Mouse (Mus musculus): Measurements from ENCODE around the gene Pla2r1.

The Pla2r1 gene

DNA sequence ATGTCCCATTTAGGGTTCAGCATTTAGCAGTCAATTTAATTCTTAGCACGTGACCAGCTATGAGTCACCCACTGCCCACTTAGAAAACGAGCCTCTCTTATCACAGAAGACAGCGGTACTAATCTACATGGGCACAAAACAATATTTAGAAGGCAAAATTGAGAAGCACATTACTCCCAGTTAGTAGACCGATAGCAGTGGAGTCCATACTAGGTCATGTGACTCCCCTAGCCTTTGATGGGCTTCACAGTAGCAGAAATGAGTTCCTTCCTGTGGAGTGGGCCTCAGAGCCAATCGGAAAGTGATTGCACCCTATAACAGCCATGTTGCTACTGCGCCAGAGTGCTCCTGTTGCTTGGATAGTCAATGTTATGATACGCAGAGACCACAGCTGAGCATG is 148.3 kb downstream of the Pla2r1 start:
- no peak for DNase-seq (ENCODE audit: low spot score)

DNA sequence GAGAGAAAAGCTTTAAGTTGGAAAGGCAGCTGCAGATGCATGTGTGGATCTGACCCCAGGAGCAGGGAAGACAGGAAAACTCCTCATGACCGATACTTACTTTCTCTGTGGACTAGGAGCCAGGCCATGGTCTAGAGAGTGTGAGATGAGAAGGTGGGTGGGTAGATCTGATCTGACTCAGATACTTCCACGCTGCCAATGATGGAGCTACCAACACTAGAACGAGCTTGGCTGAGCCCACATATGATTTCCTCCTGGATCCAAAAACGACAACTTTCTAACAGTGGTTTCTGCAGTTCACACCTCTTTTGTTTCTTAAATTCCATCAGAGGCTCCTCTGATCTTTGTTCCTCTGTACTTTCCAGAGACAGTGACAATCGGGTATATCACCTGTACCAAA is 151.4 kb downstream of the Pla2r1 start:
- DNase-seq (ENCODE audit: low spot score), result no peak

DNA sequence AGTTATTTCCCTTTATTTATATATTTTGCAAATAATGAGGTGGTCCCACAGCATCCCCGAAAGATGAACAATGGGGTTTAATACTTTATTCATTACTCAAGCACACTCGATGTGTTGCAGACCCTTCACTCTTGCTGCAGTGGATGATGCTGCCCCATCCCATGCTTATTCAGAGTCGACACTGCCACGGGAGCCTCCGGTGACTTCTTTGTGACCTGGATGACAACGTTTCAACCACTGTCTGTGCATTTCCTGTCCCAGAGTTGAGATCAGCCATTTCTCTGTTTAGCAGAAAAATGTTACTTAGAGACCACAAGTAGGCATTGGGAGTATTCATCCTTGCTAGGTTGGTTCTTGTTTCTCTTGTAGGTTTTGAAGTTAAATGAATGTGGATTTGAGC is 159.3 kb downstream of the Pla2r1 start:
- DNase-seq (ENCODE audit: low spot score), result no peak

DNA sequence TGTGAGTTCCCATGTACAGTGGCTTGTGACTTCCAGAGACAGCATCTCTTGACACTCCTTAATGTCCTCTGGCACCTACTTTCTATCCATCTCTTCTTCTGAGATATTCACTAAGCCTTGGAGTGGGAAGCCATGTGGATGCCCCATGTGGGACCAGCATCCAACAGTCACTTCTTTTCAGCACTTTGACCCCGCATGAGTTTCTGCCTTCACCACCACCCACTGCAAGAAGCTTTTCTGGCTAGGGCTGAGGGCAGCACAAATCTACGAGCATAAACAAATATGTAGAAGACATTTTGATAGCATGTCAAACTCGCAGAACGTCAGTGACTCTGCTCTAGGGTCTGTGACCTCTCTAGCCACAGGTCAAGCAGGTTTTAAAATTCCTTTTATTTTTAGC is 160.8 kb downstream of the Pla2r1 start:
- DNase-seq (ENCODE audit: low spot score), result no peak

GRCm38 (mm10) chr2:60387363-60387762 is 165.7 kb downstream of the Pla2r1 start:
- no peak for DNase-seq (ENCODE audit: low spot score)

GRCm38 (mm10) chr2:60386835-60387234 is 166.3 kb downstream of the Pla2r1 start:
- DNase-seq (ENCODE audit: low spot score), result no peak

DNA sequence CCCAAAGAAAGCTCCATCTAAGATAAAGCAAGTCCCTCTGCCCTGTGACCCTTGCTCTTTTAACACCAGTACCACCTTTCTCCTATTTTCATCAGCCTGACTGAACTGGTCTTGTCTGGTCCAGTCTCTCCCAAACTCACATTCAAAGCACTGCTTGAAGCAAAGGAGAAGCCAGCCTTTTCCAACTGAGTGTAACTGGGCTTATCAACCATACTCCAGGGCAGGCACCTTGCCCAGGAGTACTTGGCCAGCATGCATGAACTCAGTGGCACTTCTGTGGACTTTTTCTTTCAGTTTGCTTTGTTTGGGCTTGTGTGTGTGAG is 168.4 kb downstream of the Pla2r1 start:
- DNase-seq (ENCODE audit: low spot score), result no peak

GRCm38 (mm10) chr2:60384083-60384762 is 168.9 kb downstream of the Pla2r1 start:
- DNase-seq (ENCODE audit: low spot score), result no peak

DNA sequence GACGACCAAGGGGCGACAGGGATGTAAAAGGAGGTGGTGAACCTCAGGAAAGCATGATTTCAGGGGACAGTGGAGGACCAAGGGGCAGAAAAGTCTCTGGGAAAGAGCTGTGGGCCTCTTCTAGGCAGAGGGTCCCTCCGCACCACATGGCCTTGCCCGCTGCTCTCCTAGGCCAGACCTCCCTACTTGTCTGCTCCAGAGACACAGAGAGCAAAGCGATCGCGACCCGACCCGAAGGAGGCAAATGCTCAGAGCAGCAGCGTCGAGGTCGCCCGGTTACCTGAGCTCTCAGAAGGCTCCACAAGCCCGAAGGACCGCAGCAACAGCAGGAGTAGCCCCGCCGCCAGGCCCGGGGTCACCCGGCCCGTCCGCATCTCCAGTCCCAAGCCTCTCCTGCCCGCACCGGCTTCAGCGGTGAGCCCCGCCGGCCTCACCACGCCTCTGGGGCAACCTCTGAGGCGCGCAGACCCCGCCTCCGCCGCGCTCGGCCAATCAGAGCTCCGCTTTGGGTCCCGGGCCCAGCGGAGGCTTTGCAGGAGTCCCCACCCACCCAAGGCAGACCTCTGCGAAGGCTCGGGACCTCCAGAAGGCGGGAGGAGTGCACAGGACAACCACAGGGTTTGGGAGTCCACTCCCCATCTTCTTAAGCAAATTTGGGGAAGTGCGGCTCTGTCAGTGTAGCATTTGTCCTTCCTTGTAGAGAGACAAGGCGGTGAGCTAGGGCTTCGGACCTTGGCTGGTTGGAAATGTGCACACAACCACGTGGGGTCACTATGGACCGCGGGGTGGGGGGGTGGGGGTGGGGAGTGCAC is 170.0 kb downstream of the Pla2r1 start, which contains the start of gene Ly75:
Gene Ly75 (minus strand): TSS at position 446 of the 812 bp plus-strand sequence.
- peak; percentile 24 for DNase-seq (ENCODE audit: low spot score)

- DNase-seq (ENCODE audit: low spot score), result no peak
Measured at GRCm38 (mm10) chr2:60382346-60382745, 170.8 kb downstream of the Pla2r1 start.

- DNase-seq (ENCODE audit: low spot score), result no peak
Measured at GRCm38 (mm10) chr2:60377260-60377659, 175.8 kb downstream of the Pla2r1 start.

DNA sequence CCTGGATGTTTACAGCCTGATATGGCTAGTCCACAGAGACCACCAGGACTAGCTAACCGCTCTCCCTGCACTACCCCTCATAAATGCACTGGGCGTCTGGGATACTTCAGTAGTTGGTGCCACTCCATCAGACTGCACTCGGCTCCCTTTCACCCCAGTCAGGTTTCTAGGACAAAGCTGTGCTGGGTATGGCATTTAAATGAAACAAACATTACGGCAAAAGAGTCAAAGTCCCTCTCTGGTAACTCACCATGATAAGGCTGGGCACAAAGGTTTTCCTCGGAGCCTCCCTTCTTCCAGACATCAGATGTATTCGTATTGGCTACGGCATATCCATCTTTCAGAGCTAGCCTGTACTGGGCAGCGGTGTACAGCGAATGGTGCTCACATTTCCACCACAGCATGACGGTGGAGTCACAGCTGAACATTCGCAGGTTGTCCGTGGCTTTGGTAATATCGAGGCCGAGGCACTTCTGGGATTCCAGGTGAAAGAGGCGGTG is 177.4 kb downstream of the Pla2r1 start:
- DNase-seq (ENCODE audit: low spot score), result no peak

- no peak for DNase-seq (ENCODE audit: low spot score)
Measured at GRCm38 (mm10) chr2:60375126-60375525, 178.0 kb downstream of the Pla2r1 start.

- no peak for DNase-seq (ENCODE audit: low spot score)
Measured at GRCm38 (mm10) chr2:60370188-60370587, 182.9 kb downstream of the Pla2r1 start.

DNA sequence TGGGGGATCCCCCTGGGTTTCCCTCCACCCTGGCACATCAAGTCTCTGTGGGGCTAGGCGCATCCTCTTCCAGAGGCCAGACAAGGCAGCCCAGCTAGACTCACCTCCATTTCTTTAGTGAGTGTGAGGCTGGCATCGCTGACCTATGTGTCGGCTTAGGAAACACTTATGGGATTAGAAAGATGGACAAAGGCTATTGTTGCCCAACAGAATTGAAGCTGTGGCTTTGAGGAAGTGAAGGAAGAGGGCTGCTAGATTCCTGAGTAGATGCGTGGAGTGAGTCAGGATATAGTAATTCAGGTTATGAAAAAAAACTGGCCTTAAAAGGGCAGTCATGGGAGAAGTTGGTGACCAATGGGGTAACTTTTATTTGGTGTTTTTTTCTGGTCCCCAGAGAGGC is 183.7 kb downstream of the Pla2r1 start:
- DNase-seq (ENCODE audit: low spot score), result no peak

GRCm38 (mm10) chr2:60367871-60368270 is 185.2 kb downstream of the Pla2r1 start:
- no peak for DNase-seq (ENCODE audit: low spot score)
